Mouse (Mus musculus): ENCODE measurements around the gene Rubcnl. TPM values are rescaled to one million over a fixed set of nuclear protein-coding genes. Genes with fewer than 3 reads are reported as not detected.

The Rubcnl gene
- polyA plus RNA-seq, 1 experiment from 2014 or later = 0.13 TPM

DNA sequence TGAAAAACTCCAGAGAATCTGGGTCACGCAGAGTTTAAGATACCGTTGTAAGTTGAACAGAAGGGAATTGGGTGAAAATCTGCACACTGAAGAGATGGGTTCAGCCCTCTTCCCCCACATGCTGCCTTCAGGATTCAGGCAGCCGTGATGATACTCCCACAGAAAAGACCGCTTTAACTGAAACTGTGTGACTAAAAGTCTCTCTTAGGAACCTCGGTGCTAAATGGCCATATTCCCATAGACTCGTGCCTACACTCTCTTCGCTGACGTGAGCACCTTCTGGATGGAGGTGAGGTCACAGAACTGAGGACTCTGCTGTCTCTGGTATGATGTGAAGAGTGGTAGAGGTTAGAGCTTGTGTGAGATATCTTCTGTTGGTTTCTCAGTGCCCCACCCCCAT lies 48.1 kb downstream of the Rubcnl start:
- no peak for DNase-seq (ENCODE audit: low spot score)
- no peaks in the 10 kb centered on the region for H3K9me3 ChIP-seq
- no peaks in the 10 kb centered on the region for H3K4me1 ChIP-seq (replicated peaks)
- 93% methylated on average over 8 of the region's 8 CpGs for WGBS
- no peak overlapping the region for H3K27ac ChIP-seq
- H3K27me3 ChIP-seq (ENCODE audit: insufficient read depth, poor library complexity, severe bottlenecking) = no peaks in the 10 kb centered on the region
- H3K4me3 ChIP-seq = no peak overlapping the region
- no peaks in the 10 kb centered on the region for H3K36me3 ChIP-seq

DNA sequence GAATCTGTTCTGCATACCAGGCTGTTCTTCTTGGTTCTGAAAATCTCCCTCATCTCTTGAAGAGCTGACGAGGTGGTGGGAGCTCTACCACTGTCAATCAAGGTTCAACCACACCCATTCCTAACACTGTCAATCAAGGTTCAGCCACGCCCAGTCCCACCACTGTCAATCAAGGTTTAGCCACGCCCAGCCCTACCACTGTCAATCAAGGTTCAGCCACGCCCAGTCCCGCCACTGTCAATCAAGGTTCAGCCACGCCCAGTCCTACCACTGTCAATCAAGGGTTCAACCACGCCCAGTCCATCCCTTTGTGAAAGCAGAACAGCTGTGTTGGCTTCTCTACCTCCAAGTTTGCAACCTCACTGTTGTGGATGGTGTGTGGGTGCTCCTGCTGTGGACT lies 48.7 kb downstream of the Rubcnl start:
- Histone ChIP-seq H3K9me3 (no peaks in the 10 kb centered on the region), H3K36me3 (no peaks in the 10 kb centered on the region), H3K4me1 (replicated peaks) (no peaks in the 10 kb centered on the region), H3K4me3 (no peak overlapping the region), H3K27ac (no peak overlapping the region), H3K27me3 (ENCODE audit: insufficient read depth, poor library complexity, severe bottlenecking) (no peaks in the 10 kb centered on the region)
- 85% methylated on average over 7 of the region's 7 CpGs for WGBS
- peak; percentile 11 for DNase-seq (ENCODE audit: low spot score)

DNA sequence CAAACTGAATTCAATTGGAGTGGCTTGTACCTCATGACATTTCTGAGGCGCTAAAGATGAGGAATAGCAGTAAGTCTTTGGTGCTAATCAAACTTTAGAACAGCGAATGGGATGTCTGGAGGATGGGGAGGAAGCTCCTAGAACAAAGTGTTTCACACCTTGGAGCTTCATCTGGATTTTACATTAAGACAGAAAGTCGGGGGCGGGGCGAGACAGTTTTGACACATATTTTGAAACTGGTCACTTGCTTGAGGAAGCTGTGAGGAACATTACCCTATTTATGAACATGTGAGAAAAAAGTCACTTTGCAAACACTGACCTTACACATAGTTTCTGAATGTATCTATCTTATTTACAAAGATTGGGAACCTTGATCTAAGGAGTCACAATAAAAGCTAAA lies 49.4 kb downstream of the Rubcnl start:
- no peaks in the 10 kb centered on the region for H3K36me3 ChIP-seq
- no peaks in the 10 kb centered on the region for H3K4me1 ChIP-seq (replicated peaks)
- DNase-seq (ENCODE audit: low spot score) = no peak
- WGBS = 95% methylated on average over 5 of the region's 5 CpGs
- H3K27ac ChIP-seq = no peak overlapping the region
- no peaks in the 10 kb centered on the region for H3K9me3 ChIP-seq
- H3K4me3 ChIP-seq = no peak overlapping the region
- no peaks in the 10 kb centered on the region for H3K27me3 ChIP-seq (ENCODE audit: insufficient read depth, poor library complexity, severe bottlenecking)

DNA sequence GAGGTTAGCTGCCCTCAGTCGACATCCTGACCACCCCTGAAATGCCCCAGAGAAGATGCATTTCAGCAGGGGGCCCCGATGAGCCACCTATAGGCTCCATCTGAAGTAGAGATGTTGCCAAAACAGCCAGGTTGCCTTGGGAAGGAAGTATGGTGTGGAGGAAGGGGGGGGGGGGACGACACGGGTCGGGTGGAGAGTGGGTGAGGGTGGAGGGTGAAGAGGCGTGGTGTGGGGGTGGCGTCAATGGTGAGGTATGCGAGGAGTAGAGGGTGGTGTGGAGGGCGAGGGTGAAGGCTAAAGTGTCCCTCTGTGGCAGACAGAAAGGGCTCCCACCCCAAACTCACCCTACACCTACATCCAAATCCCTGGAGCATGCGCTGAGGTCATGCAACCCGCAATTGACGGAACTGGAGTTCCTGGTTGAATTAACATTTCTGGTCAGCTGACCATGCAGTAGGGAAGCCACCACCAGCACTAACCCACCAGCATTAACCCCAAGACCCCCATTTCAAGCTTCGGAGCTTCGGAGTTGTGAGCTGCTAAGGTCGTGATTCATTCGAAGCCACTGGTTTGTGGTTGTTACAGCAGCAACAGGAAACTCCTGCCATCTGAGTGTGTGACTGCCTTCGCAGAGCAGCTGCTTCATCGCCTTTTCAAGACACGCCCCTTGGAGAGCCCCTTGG lies 52.7 kb downstream of the Rubcnl start:
- Histone ChIP-seq H3K27ac (no peak overlapping the region), H3K36me3 (no peaks in the 10 kb centered on the region), H3K4me1 (replicated peaks) (no peaks in the 10 kb centered on the region), H3K9me3 (no peaks in the 10 kb centered on the region), H3K27me3 (ENCODE audit: insufficient read depth, poor library complexity, severe bottlenecking) (no peaks in the 10 kb centered on the region), H3K4me3 (no peak overlapping the region)
- 92% methylated on average over 19 of the region's 19 CpGs for WGBS
- no peak for DNase-seq (ENCODE audit: low spot score)

DNA sequence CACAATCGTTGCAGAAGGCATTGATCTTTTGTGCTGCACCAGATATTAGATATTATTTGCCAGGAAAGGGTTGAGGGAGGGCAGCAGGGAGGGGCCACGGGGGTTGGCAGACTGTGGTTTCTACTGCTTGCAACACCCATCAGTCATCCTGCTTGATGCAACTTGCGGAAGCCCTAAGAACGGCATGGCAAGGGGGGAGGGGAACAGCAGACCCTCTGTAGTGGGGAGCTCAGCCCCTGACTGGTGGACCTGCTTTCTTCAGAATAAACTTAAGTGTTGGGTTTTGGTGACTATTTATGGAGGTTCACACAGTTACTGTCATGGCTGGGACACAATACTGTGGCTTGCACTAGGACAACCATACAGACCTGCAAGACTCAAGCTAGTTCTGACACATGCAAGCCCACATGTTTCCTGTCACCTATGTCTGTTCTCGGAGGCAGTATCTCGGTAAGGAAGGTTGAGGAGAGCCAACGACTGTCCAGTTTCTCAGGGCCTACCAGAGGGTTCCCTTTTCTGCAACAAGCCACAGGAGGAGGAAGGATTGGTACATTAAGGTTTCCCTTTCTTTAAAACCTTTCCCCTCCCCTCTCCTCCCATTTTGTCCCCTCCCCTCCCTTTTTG lies 53.6 kb downstream of the Rubcnl start:
- Histone ChIP-seq H3K9me3 (no peaks in the 10 kb centered on the region), H3K36me3 (no peaks in the 10 kb centered on the region), H3K27me3 (ENCODE audit: insufficient read depth, poor library complexity, severe bottlenecking) (no peaks in the 10 kb centered on the region), H3K27ac (no peak overlapping the region), H3K4me3 (no peak overlapping the region), H3K4me1 (replicated peaks) (no peaks in the 10 kb centered on the region)
- DNase-seq (ENCODE audit: low spot score) = no peak
- 82% methylated on average over 7 of the region's 7 CpGs for WGBS

DNA sequence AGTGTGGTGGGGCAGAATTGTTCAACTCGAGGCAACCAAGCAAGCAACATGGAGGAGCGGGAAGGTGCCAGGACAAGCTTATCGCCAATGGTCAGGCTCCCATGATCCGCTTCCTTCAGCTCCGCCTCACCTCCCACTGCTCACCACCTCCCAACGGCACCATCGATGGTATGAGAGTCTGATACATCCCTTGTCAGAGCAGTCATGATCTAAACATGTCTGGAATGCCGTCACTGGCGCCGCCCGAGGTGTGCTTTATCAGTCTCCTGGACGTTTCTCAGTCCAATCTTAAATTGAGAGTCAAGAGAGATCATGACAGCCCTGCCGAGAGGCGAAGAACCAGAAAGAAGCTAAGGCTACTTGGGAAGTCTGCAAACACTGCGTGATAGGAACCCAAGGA lies 55.3 kb downstream of the Rubcnl start:
- Histone ChIP-seq H3K4me1 (replicated peaks) (no peaks in the 10 kb centered on the region), H3K4me3 (no peak overlapping the region), H3K27ac (no peak overlapping the region), H3K27me3 (ENCODE audit: insufficient read depth, poor library complexity, severe bottlenecking) (no peaks in the 10 kb centered on the region), H3K9me3 (no peaks in the 10 kb centered on the region), H3K36me3 (no peaks in the 10 kb centered on the region)
- WGBS = 93% methylated on average over 15 of the region's 15 CpGs
- no peak for DNase-seq (ENCODE audit: low spot score)

DNA sequence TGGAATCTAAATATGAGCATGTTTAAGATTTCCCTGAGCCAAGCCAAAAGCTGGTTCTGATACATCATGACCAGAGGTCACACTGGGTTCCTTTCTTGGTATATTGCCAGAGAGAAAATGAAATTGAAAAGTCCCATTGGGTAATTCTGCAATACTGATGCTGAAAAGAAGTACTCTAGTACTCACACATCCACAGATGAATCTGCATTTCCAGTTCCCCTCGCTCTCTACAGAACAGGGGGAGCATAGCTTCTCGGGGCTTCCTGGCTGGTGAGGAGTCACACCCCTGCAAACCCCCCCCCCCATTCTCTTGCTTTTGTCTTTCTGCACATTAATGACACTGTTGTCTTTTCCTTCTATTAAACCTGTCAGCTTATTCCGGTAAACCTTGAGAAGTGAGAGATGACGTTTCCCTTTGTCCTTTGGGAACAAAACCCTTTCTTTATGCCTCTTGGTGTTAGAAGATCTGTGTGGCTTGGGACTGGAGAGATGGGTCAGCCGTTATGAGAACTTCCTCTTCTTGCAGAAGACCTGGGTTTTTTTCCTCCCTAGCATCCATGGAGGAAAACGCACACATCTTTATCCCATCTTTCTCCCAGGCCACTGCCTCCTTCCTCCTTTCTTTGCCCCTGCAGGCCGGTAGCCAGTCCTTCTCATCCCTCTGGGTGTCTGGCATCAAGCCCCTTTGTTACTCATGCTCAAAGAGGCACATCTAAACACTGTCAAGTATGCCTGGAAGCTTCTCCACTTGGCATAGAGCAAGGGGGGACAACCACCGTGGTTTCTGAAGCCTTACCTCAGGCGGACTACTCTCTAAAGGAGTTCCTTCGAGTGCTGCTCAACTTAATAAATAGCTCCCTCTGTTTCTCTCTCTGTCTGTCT lies 59.7 kb downstream of the Rubcnl start:
- H3K9me3 ChIP-seq = no peaks in the 10 kb centered on the region
- DNase-seq (ENCODE audit: low spot score) = no peak
- H3K4me1 ChIP-seq (replicated peaks) = no peaks in the 10 kb centered on the region
- no peaks in the 10 kb centered on the region for H3K36me3 ChIP-seq
- WGBS = 82% methylated on average over 10 of the region's 10 CpGs
- H3K27ac ChIP-seq = no peak overlapping the region
- H3K4me3 ChIP-seq = no peak overlapping the region
- H3K27me3 ChIP-seq (ENCODE audit: insufficient read depth, poor library complexity, severe bottlenecking) = no peaks in the 10 kb centered on the region

DNA sequence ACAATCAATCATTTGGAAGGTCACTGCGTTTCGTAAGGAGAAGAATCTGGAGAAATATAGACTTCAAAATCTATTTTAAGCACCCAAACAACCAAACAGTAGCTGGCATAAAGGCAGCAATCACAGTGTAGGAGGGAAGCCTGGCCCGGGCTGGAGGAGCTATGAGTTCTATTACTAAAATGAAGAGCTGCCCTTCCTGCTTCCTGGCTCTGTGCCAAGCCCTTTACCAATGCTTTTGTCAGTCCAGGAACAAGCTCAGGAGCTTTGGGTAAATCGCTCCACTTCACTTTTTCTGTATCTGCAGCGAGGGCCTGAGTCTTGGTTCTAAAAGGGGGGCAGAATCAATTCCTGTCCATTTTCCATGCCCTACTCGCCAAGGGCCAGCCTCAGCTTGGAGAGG lies 62.1 kb downstream of the Rubcnl start:
- Histone ChIP-seq H3K4me3 (no peak overlapping the region), H3K9me3 (no peaks in the 10 kb centered on the region), H3K27ac (no peak overlapping the region), H3K36me3 (no peaks in the 10 kb centered on the region), H3K4me1 (replicated peaks) (no peaks in the 10 kb centered on the region), H3K27me3 (ENCODE audit: insufficient read depth, poor library complexity, severe bottlenecking) (no peaks in the 10 kb centered on the region)
- WGBS = 87% methylated on average over 6 of the region's 6 CpGs
- DNase-seq (ENCODE audit: low spot score) = no peak

Other genes with a start within 250 kb of the Rubcnl start
- 6.8 and 8.2 TPM in 2 replicates for gene Lrch1, start 68.2 kb upstream of the Rubcnl start, polyA plus RNA-seq (2016; fragmentation: Nextera tagmentation; extraction: Ambion mirVana)
- 0.12 and 0.13 TPM in 2 replicates for gene Lrrc63, start 114.9 kb downstream of the Rubcnl start, polyA plus RNA-seq (2016; fragmentation: Nextera tagmentation; extraction: Ambion mirVana)
- gene Lcp1, start 115.1 kb downstream of the Rubcnl start, polyA plus RNA-seq (2016; fragmentation: Nextera tagmentation; extraction: Ambion mirVana) = 25.3 and 26.6 TPM in 2 replicates
- not detected in 2 replicates for gene Cpb2, start 226.3 kb downstream of the Rubcnl start, polyA plus RNA-seq (2016; fragmentation: Nextera tagmentation; extraction: Ambion mirVana)

Measured in hindbrain, embryonic 10.5 days (tissue).